Mouse (Mus musculus) gastrocnemius, adult 2 months (tissue): ENCODE measurements around the gene Ffar3. TPM values are rescaled to one million over a fixed set of nuclear protein-coding genes. Genes with fewer than 3 reads are reported as not detected.
A peak's percentile ranks its signal among the peaks of the same experiment; 100 is the strongest.

ENCODE experiments used
- DNase-seq: peaks from one replicate; pipeline ENCODE4 v3.0.0; 2022
- H3K27ac ChIP-seq: fragments of 200-600 bp; 2 replicates; pipeline ENCODE4 v1.8.1; 2022; ENCODE audit warnings: mild to moderate bottlenecking
- H3K4me3 ChIP-seq: fragments of 200-600 bp; 2 replicates; pipeline ENCODE4 v1.8.1; 2022; ENCODE audit warnings: mild to moderate bottlenecking, moderate library complexity
- CTCF ChIP-seq: fragments of 200-600 bp; IDR thresholded peaks from 2 replicates; pipeline ENCODE4 v1.8.1; 2022; ENCODE audit warnings: antibody characterized with exemption, mild to moderate bottlenecking, moderate library complexity
- intact Hi-C: fragments of 180-260 bp; cut with DNase I; formaldehyde crosslinking; loops from one replicate; pipeline ENCODE4 v1.15.1; 2025
- long read RNA-seq, 2 experiments: library from polyadenylated mRNA; stranded (forward); transcript quantifications; one replicate each; pipeline ENCODE4 v2.0.0; 2021
- total RNA-seq, 2 experiments: library from RNA; stranded (reverse); gene quantifications; 2 replicates each; pipeline ENCODE4 v1.2.3; 2021

Gene Ffar3
- total RNA-seq: not detected
- long read RNA-seq, experiment 1: 0 reads
- long read RNA-seq, experiment 2: 0 reads

DNA sequence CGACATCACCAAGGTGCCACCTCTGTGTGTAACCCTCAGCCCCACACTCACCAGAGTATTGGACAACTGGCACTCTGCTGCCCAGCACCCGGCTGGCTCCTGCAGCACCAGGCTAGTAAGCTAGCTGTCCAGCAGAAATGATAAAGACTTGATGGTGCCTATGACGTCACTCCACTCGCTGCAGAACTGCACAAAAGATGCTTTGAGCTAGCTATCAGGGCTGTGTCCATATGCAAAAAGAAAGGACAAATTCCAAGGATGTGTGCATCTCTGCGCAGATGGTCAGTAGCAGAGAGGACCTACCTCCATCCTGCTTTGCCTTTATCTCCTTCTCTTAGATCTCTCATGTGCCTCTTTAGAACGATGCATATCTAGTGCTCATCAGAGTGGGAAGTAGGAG is at the start of gene Ffar3:
TSS of gene Ffar3 (minus strand) at position 101 of the 400 bp plus-strand sequence.
- H3K27ac ChIP-seq: no peak within 1 kb of the TSS
- no peak for TF ChIP-seq CTCF
- intact Hi-C loops: no loop called here
- DNase-seq: no peak
- no peak within 1 kb of the TSS for H3K4me3 ChIP-seq

DNA sequence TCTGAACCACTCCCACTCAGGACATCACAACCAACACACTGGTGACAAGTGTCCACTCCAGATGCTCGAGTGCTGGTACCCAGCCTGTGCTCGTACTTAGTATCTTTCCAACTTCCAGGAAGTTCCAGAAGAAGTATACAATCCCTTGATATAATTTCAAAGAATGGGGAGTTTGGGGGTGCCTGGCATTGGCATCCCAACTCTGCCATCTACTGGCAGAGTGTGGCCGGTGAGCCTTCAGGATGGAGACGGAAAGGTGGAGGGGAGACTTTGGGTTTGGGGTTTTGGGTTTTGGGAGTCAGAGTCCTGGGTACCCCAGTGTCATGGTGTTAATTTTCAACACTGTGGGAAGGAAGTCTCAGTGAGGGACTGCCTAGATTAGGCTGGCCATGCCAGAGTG is 48.1 kb upstream of the Ffar3 start:
- DNase-seq: no peak
- no peak overlapping the region for H3K27ac ChIP-seq
- peak; percentile 45 for TF ChIP-seq CTCF
- H3K4me3 ChIP-seq: no peak overlapping the region
- intact Hi-C loops: no loop called here

DNA sequence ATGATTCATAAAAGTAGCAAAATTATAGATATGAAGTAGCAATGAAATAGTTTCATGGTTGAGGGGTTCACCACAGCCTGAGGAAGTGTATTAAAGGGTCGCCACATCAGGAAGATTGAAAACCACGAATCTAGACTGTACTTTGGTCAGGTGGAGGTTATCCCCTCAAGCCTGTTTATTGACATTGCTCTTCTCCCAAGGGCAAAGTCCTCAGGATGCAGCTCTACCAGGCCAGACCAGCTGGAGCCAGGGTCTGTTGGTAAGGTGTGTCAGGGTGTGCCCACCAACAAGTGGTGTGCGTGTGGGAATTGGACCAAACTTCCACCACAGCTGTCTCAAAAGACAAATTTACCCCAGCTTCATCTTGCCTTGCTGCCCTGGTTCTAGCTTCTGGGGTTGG is 39.2 kb upstream of the Ffar3 start:
- no peak overlapping the region for H3K4me3 ChIP-seq
- no peak for DNase-seq
- intact Hi-C loops: no loop called here
- no peak for TF ChIP-seq CTCF
- no peak overlapping the region for H3K27ac ChIP-seq

DNA sequence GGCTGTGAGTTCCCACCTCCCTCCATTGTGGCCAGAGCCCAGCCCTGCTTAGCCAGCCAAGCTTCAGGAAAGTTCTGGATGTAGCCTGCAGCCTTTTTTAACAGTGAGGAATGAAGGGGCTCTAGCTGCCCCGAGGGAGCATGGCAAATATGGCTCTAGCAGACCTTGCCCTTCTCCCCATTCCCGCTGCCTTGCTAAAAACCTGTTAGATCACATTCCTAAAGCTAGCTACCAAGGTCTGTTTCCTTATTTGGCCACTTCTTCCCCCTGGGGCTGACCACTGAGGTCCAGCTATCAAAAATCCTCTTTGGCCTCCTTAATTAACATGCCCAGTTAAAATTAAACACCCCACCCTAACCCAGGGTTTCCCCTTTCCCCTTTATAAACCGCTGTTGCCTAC is 36.5 kb upstream of the Ffar3 start:
- Histone ChIP-seq H3K4me3 (no peak overlapping the region), H3K27ac (no peak overlapping the region)
- intact Hi-C loops: no loop called here
- no peak for TF ChIP-seq CTCF
- DNase-seq: no peak

DNA sequence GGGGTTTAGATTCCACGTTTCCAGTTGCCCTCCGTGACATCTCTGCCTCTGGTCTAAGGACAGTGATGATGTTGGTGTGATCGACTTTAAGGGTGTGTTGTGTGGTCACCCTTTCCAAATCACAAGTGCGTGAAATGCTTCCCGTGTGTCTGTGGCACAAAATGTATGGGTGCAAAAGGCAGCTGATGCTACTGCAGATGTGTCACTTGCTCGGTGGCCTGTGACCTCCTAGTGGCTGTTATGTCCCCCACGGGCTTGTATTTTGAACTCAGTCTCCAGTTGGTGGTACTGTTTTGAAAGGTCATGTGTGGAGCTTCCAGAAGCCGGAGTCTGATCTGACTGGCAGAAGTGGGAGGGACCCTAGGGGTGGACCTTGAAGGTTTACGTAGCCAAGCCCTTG is 35.8 kb upstream of the Ffar3 start:
- no peak for TF ChIP-seq CTCF
- intact Hi-C loops: no loop called here
- Histone ChIP-seq H3K27ac (no peak overlapping the region), H3K4me3 (no peak overlapping the region)
- DNase-seq: no peak

DNA sequence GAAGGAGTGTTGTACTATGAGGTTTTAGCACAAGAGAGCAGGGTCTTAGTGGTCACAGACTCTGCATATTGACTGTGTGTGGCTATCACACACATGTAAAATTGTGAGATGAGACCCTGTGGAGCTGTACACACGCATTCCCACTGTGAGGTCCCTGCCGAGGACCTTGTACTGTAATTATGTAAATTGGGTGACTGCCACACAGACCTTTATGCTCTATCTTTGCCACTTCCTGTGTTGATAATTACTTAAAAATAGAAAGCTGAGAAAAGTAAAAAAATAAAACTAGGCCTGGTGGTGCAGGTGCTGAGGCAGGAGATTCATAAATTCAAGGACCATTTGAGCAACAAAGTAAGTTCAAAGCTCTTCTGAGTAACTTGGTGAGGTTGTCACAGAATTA is 34.7 kb upstream of the Ffar3 start:
- DNase-seq: no peak
- intact Hi-C loops: no loop called here
- no peak overlapping the region for H3K27ac ChIP-seq
- no peak for TF ChIP-seq CTCF
- no peak overlapping the region for H3K4me3 ChIP-seq

DNA sequence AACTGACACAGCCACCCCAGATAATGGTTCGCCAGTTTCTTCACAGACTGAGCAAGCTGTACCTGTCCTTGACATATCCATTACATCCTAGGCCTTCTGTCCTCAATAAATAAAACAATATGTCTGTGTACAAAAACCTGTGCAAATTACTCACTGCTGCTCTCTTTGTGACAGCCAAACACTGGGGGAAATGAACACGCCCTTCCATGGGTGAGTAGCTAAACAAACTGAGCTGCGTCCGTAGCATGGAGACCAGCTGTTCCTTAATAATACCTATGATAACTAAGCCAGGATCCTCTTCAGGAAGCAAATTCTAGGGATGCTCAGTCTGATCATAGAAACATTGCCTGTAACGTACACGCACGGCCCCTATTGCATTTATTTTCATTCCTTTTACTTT is 32.8 kb upstream of the Ffar3 start:
- DNase-seq: no peak
- H3K4me3 ChIP-seq: no peak overlapping the region
- H3K27ac ChIP-seq: no peak overlapping the region
- intact Hi-C loops: no loop called here
- TF ChIP-seq CTCF: no peak

DNA sequence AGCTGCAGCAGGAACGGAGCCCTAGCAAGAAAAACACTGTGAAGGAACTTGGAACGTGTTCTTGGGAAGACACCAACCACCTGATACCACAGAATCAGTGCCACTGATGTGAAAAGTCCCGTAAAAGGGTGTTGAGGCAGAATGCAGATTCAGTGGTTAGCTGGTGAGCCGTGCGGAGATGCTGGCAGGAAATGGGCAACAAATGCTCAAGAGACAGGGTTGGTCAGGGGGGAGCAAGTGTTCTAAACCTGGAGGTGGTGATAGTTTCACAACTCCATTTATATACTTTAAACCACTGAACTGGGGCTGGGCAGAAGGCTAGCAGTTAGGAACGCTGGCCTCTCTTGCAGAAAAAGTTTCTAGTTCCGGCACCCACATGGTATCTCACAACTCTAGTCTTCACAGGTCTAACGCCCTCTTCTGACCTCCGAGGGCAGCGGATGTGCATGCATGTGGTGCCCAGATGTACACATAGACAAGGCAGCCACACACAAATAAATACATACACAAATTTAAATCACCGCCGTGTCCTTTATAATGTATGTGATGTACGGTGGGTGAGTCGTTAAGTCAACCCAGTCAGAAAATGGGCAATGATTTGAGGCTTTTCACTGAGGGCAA is 31.7 kb upstream of the Ffar3 start:
- DNase-seq: no peak

DNA sequence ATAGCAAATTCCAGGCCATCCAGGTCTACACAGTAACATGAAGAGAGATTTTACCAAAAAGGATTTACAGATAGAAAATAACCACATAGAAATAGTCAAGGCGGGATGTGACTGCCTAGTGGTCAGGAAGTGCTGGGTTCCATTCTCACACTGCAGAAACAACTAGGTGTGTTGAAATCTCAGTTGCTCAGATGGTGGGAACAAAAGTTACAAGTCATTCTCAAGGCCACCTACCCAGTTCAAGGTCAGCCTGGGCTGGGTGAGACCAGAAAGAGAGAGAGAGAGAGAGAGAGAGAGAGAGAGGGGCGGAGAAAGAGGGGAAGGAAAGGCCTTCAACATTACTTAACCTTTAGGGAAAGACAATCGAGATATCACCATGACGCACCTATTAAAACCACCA is 30.9 kb upstream of the Ffar3 start:
- intact Hi-C loops: no loop called here
- DNase-seq: no peak
- no peak for TF ChIP-seq CTCF
- Histone ChIP-seq H3K4me3 (no peak overlapping the region), H3K27ac (no peak overlapping the region)

More for the DNA sequence above, 31.7 kb upstream of the Ffar3 start:
- intact Hi-C loops: no loop called here
- H3K27ac ChIP-seq: no peak overlapping the region
- H3K4me3 ChIP-seq: no peak overlapping the region
- no peak for TF ChIP-seq CTCF

DNA sequence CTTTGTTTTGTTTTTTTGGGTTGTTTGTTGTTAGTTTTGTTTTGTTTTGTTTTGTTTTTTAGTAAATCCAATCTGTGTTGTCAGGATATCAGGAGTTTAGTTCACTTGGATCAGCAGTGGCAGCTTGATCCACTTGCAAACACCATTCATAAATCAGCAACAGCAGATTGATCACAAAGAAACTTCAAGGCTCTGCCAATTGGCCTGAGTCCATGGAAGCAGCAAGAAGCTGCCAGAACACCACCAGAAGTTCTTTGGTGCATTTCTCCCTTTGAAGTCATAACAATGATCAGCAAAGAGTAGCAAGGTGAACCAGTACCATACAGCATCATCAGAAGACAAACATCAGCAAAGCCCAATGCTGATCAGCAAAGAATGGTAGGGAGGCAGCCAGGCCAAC is 28.1 kb upstream of the Ffar3 start:
- TF ChIP-seq CTCF: no peak
- no peak for DNase-seq
- no peak overlapping the region for H3K4me3 ChIP-seq
- no peak overlapping the region for H3K27ac ChIP-seq
- intact Hi-C loops: no loop called here

DNA sequence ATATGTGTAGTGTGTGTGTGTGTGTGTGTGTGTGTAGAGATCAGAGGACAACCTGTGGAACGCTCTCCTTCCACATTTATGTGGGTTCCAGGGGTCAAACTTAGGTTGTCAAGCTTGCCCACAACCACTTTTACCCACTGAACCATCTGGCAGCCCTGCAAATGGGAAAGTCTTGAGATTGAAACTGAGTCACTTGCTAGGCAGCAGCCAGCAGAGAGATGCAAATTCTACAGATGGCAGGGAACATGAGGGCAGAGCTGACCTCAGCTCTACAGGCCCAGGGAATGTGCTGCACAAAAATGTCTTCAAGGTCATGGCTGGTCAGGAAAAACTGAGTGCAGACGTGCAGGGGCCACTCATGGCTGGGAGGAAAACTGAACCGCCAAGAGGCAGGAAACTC is 25.4 kb upstream of the Ffar3 start:
- intact Hi-C loops: no loop called here
- no peak overlapping the region for H3K4me3 ChIP-seq
- no peak for TF ChIP-seq CTCF
- DNase-seq: no peak
- no peak overlapping the region for H3K27ac ChIP-seq

DNA sequence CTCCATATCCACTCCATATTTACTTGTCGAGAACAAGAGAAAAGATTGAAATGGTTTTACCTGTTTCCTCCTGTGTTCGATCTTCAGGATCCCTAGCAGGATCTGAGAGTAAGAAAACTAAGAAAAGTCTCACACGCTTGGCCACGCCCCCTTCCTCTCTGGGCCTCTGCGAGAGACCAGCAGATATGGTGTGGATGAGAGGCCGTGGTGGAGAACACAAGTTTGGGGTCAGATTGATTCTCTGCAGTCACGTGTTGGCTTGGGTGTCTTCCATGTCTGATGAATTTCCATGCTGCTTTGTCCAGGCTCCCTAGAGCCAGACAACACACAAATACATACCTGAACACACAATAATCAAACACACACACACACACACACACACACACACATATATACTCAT is 24.2 kb upstream of the Ffar3 start, which contains the start of gene Cd22:
TSS of gene Cd22 (minus strand) at position 167 of the 400 bp plus-strand sequence.
- intact Hi-C loops: no loop called here
- H3K4me3 ChIP-seq: no peak within 1 kb of the TSS
- no peak for TF ChIP-seq CTCF
- no peak within 1 kb of the TSS for H3K27ac ChIP-seq
- DNase-seq: no peak

DNA sequence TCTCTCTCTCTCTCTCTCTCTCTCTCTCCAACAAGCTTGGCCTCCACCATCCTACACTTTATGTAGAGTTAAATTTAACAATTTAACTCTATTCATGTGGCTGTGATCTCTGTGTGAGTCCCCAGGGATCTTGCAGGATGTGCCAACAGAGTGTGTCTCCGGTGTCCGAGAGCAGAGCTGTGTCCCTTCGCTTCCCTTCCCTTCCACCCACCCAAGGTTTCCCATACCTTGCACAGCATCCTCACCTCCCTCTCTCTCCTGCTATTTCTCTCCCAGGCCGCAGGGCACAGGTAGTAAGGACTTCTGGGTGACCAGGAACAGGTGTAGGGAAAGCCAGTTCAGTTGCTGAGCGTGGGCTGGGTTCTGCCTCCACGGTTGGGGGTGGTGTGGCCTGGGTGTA is 23.0 kb upstream of the Ffar3 start:
- intact Hi-C loops: loop anchor here (10.0 kb wide), 1 partner anchor 216 kb away; no protein-coding TSS in a partner anchor
- no peak for TF ChIP-seq CTCF
- DNase-seq: no peak
- H3K27ac ChIP-seq: no peak overlapping the region
- no peak overlapping the region for H3K4me3 ChIP-seq

DNA sequence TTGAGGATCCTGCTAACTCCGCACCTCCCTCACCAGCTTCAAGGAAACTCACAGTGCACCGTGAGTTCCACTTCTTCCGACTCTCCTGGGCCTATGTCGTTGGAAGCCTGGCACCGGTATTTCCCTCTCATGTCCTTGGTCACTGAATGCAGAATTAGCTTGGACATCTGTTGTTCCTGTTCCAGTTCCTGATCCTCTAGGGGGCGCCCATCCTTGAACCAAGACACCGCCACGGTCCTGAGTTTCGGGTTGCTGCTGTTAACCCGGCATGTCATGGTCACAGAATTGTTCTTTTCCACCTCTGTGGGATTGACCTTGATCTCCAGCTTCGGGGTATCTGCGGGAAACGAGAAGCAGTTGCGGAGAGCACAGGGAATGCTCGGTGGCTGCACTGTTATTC is 17.1 kb upstream of the Ffar3 start:
- H3K4me3 ChIP-seq: peak overlapping the region; percentile 34; the same call in 1 of the 2 replicates
- peak; percentile 75 for TF ChIP-seq CTCF
- H3K27ac ChIP-seq: no peak overlapping the region
- intact Hi-C loops: loop anchor here (2.0 to 10.0 kb wide), 2 partner anchors 102 to 222 kb away; no protein-coding TSS in a partner anchor
- peak; percentile 78 for DNase-seq
